Mouse (Mus musculus) urinary bladder, postnatal 36 days (tissue): ENCODE results near the gene Tph1.

Experiments
- DNase-seq, 2 experiments: peaks; one replicate each; pipeline ENCODE4 v3.0.0; 2022; ENCODE audit warnings: low spot score in 2 of 2, mixed read lengths in 1 of 2

The Tph1 gene

DNA sequence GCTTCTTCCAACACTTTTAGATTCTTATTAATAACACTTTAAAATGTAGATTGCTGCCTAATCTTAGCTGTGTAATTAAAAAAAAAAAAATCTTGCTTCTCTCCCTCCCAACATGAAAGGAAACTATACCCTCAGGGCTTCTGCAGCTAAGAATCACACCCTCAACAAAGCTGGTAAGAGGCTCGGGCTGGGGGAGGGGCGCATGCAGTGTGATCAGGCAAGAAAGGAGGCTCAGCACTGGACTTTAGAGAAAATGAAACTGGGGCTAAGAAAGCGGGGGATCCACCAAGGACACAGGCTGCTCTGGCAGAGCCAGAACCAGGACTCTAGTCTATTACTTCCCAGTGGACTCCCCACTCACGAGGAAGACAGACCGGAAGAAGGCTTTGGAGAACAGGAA lies 71.2 kb downstream of the Tph1 start:
- no peak for DNase-seq

DNA sequence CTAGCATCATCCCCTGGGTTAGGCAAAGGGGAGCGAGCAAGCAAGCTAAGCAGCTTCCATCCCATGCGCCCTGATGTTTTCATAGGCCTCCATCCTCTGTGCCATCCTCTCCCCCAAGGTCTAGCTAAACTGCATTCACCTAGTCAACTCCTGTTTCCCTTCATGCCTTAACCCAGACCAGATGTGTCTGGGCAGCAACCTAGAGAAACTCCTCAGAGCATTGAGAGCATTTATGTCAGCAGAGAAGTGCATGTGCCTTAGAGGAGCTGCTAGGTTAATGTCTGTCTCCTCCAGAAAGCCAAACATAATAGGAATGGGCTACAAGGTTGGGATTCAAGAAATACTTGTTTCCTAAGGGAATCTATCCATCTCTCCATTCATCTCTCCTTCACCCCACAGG lies 75.3 kb downstream of the Tph1 start:
- no peak for DNase-seq
